Mouse (Mus musculus): ENCODE results near the gene Srd5a3.

The Srd5a3 gene

GRCm38 (mm10) chr5:76139171-76139671, 850 bp upstream of the Srd5a3 start:
- CTCF ChIA-PET, result interaction anchor here in 2 of 4 experiments (0.6 to 1.4 kb wide), 3 partner anchors 98 to 984 kb away, joined by 3 to 6 read pairs (median 4); no protein-coding TSS in a partner anchor
- POLR2A ChIA-PET, result interaction anchor here in 3 of 4 experiments (0.7 to 1.8 kb wide), 17 partner anchors 11 to 811 kb away, joined by 3 to 16 read pairs (median 4); partner anchors contain the start of genes Tmem165 (in 3 of the 3), Kit (in 1 of the 3), Paics (in 1 of the 3) and Ppat (in 1 of the 3)

- POLR2A ChIA-PET, result interaction anchor here (0.6 to 1.8 kb wide), 17 partner anchors 11 to 857 kb away, joined by 3 to 16 read pairs (median 4); partner anchors contain the start of genes Tmem165 (in 3 of the 4) and Kit (in 1 of the 4)
- CTCF ChIA-PET, result interaction anchor here in 1 of 4 experiments (1.4 kb wide), 1 partner anchor 100 kb away, joined by 4 read pairs; no protein-coding TSS in a partner anchor
These were observed 627 bp downstream of the Srd5a3 start for GRCm38 (mm10) chr5:76140730-76141066.

- POLR2A ChIA-PET, result interaction anchor here in 1 of 4 experiments (0.7 to 1.0 kb wide), 3 partner anchors 161 to 1994 kb away, joined by 3 to 4 read pairs (median 3); partner anchors contain the start of gene Clock
- CTCF ChIA-PET, result interaction anchor here in 1 of 4 experiments (0.7 kb wide), 1 partner anchor 49 kb away, joined by 3 read pairs; no protein-coding TSS in a partner anchor
These were observed 3.3 kb downstream of the Srd5a3 start for GRCm38 (mm10) chr5:76143356-76143755.

- POLR2A ChIA-PET, result interaction anchor here in 2 of 4 experiments (0.6 to 1.1 kb wide), 2 partner anchors 10 to 205 kb away, joined by 3 read pairs; no protein-coding TSS in a partner anchor
- CTCF ChIA-PET, result no interaction called here
These were observed 6.3 kb downstream of the Srd5a3 start for GRCm38 (mm10) chr5:76146401-76146800.

- POLR2A ChIA-PET, result no interaction called here
- CTCF ChIA-PET, result interaction anchor here in 1 of 4 experiments (0.6 kb wide), 1 partner anchor 674 kb away, joined by 3 read pairs; no protein-coding TSS in a partner anchor
These were observed 9.4 kb downstream of the Srd5a3 start for GRCm38 (mm10) chr5:76149436-76149835.

- CTCF ChIA-PET, result no interaction called here
- POLR2A ChIA-PET, result interaction anchor here in 2 of 4 experiments (0.7 to 3.0 kb wide), 2 partner anchors 13 to 30 kb away, joined by 3 to 10 read pairs; partner anchors contain the start of gene Srd5a3 (in 1 of the 2)
These were observed 12.9 kb downstream of the Srd5a3 start for GRCm38 (mm10) chr5:76152956-76153355.

GRCm38 (mm10) chr5:76153430-76153829, 13.4 kb downstream of the Srd5a3 start:
- CTCF ChIA-PET, result no interaction called here
- POLR2A ChIA-PET, result interaction anchor here in 1 of 4 experiments (3.0 kb wide), 1 partner anchor 13 kb away, joined by 10 read pairs; the partner anchor contains the start of gene Srd5a3

- POLR2A ChIA-PET, result interaction anchor here in 2 of 4 experiments (0.7 to 1.4 kb wide), 4 partner anchors 15 to 478 kb away, joined by 3 to 5 read pairs (median 4); partner anchors contain the start of genes Srd5a3 (in 2 of the 2) and Tmem165 (in 1 of the 2)
- CTCF ChIA-PET, result no interaction called here
These were observed 14.5 kb downstream of the Srd5a3 start for GRCm38 (mm10) chr5:76154434-76155165.

GRCm38 (mm10) chr5:76159555-76159954, 19.5 kb downstream of the Srd5a3 start:
- POLR2A ChIA-PET, result no interaction called here
- CTCF ChIA-PET, result no interaction called here

GRCm38 (mm10) chr5:76160086-76160485, 20.0 kb downstream of the Srd5a3 start:
- POLR2A ChIA-PET, result no interaction called here

GRCm38 (mm10) chr5:76161491-76161890, 21.4 kb downstream of the Srd5a3 start:
- CTCF ChIA-PET, result interaction anchor here in 1 of 4 experiments (0.6 kb wide), 1 partner anchor 42 kb away, joined by 15 read pairs; no protein-coding TSS in a partner anchor
- POLR2A ChIA-PET, result interaction anchor here in 3 of 4 experiments (0.6 to 1.4 kb wide), 5 partner anchors 11 to 180 kb away, joined by 3 to 4 read pairs (median 3); partner anchors contain the start of gene Srd5a3 (in 2 of the 3)

More at GRCm38 (mm10) chr5:76160086-76160485, 20.0 kb downstream of the Srd5a3 start:
- CTCF ChIA-PET, result no interaction called here

GRCm38 (mm10) chr5:76162926-76163325, 22.9 kb downstream of the Srd5a3 start:
- POLR2A ChIA-PET, result interaction anchor here in 1 of 4 experiments (1.1 kb wide), 1 partner anchor 20 kb away, joined by 3 read pairs; no protein-coding TSS in a partner anchor
- CTCF ChIA-PET, result no interaction called here

- ChIA-PET CTCF (no interaction called here), POLR2A (interaction anchor here in 1 of 4 experiments (0.8 to 1.1 kb wide), 2 partner anchors 19 to 205 kb away, joined by 3 read pairs; no protein-coding TSS in a partner anchor)
These were observed 23.8 kb downstream of the Srd5a3 start for GRCm38 (mm10) chr5:76163828-76164390.

- CTCF ChIA-PET, result no interaction called here
- POLR2A ChIA-PET, result interaction anchor here in 1 of 4 experiments (1.3 kb wide), 1 partner anchor 8 kb away, joined by 4 read pairs; no protein-coding TSS in a partner anchor
These were observed 24.8 kb downstream of the Srd5a3 start for GRCm38 (mm10) chr5:76164827-76165226.

GRCm38 (mm10) chr5:76170522-76170921, 30.5 kb downstream of the Srd5a3 start:
- ChIA-PET POLR2A (interaction anchor here in 2 of 4 experiments (0.6 to 1.5 kb wide), 3 partner anchors 8 to 450 kb away, joined by 3 to 5 read pairs (median 3); partner anchors contain the start of gene Tmem165 (in 1 of the 2)), CTCF (interaction anchor here in 3 of 4 experiments (0.6 to 1.8 kb wide), 7 partner anchors 13 to 614 kb away, joined by 3 to 9 read pairs (median 5); partner anchors contain the start of gene Tmem165 (in 1 of the 3))

- ChIA-PET POLR2A (interaction anchor here in 1 of 4 experiments (0.9 to 1.5 kb wide), 2 partner anchors 9 to 13 kb away, joined by 3 to 6 read pairs; partner anchors contain the start of gene Tmem165), CTCF (interaction anchor here in 3 of 4 experiments (0.8 to 1.8 kb wide), 6 partner anchors 12 to 300 kb away, joined by 3 to 9 read pairs (median 4); partner anchors contain the start of gene Tmem165 (in 1 of the 3))
These were observed 31.0 kb downstream of the Srd5a3 start for GRCm38 (mm10) chr5:76171039-76171438.

- ChIA-PET CTCF (no interaction called here), POLR2A (no interaction called here)
These were observed 35.0 kb downstream of the Srd5a3 start for GRCm38 (mm10) chr5:76175051-76175450.

- POLR2A ChIA-PET, result interaction anchor here in 1 of 4 experiments (1.1 to 1.2 kb wide), 2 partner anchors 10 to 15 kb away, joined by 3 to 5 read pairs; no protein-coding TSS in a partner anchor
- CTCF ChIA-PET, result no interaction called here
These were observed 36.3 kb downstream of the Srd5a3 start for GRCm38 (mm10) chr5:76176411-76176810.

Data from embryonic stem cell, embryonic (primary cell).